Mouse (Mus musculus): ENCODE data around the gene Olfr10. TPM values are rescaled to one million over a fixed set of nuclear protein-coding genes. Genes with fewer than 3 reads are reported as not detected.

Olfr10 gene
- polyA plus RNA-seq (2017; shearing (Covaris generic)) = not detected

GRCm38 (mm10) chr11:49304441-49304840, at the start of gene Olfr10:
Gene Olfr10 (plus strand): TSS chr11:49304741.

GRCm38 (mm10) chr11:49278222-49278621, 26.3 kb upstream of the Olfr10 start, which contains the start of gene Olfr1393:
Gene Olfr1393 (plus strand): TSS chr11:49278304.

GRCm38 (mm10) chr11:49284982-49285381, 19.6 kb upstream of the Olfr10 start, which contains the start of gene Olfr1392:
Gene Olfr1392 (plus strand): TSS chr11:49285282.

GRCm38 (mm10) chr11:49322442-49322841, 17.9 kb downstream of the Olfr10 start, which contains the start of gene Olfr1391:
Gene Olfr1391 (plus strand): TSS chr11:49322742.

GRCm38 (mm10) chr11:49334888-49335287, 30.3 kb downstream of the Olfr10 start, which contains the start of gene Olfr1390:
Gene Olfr1390 (plus strand): TSS chr11:49335188.

Other genes with a start within 250 kb of the Olfr10 start
- 187 TPM for gene Tgtp2, start 240.5 kb upstream of the Olfr10 start, polyA plus RNA-seq (2017; shearing (Covaris generic))
- gene Ifi47, start 228.2 kb upstream of the Olfr10 start, polyA plus RNA-seq (2017; shearing (Covaris generic)) = 241 TPM
- 0.15 TPM for gene Olfr1396, start 189.9 kb upstream of the Olfr10 start, polyA plus RNA-seq (2017; shearing (Covaris generic))
- not detected for gene Olfr1395, start 162.5 kb upstream of the Olfr10 start, polyA plus RNA-seq (2017; shearing (Covaris generic))
- gene Olfr1394, start 150.4 kb upstream of the Olfr10 start, polyA plus RNA-seq (2017; shearing (Covaris generic)) = not detected
- not detected for gene Btnl9, start 117.6 kb upstream of the Olfr10 start, polyA plus RNA-seq (2017; shearing (Covaris generic))
- gene Zfp62, start 101.4 kb upstream of the Olfr10 start, polyA plus RNA-seq (2017; shearing (Covaris generic)) = 57.7 TPM
- gene Mgat1, start 60.5 kb upstream of the Olfr10 start, polyA plus RNA-seq (2017; shearing (Covaris generic)) = 28.7 TPM
- not detected for gene Olfr1393, start 26.4 kb upstream of the Olfr10 start, polyA plus RNA-seq (2017; shearing (Covaris generic))
- not detected for gene Olfr1392, start 19.5 kb upstream of the Olfr10 start, polyA plus RNA-seq (2017; shearing (Covaris generic))
- gene Olfr1391, start 18.0 kb downstream of the Olfr10 start, polyA plus RNA-seq (2017; shearing (Covaris generic)) = not detected
- gene Olfr1390, start 30.4 kb downstream of the Olfr10 start, polyA plus RNA-seq (2017; shearing (Covaris generic)) = not detected
- not detected for gene Olfr1389, start 118.3 kb downstream of the Olfr10 start, polyA plus RNA-seq (2017; shearing (Covaris generic))
- 0.15 TPM for gene Olfr1388, start 131.9 kb downstream of the Olfr10 start, polyA plus RNA-seq (2017; shearing (Covaris generic))
- not detected for gene Olfr1387, start 150.6 kb downstream of the Olfr10 start, polyA plus RNA-seq (2017; shearing (Covaris generic))
- not detected for gene Olfr1386, start 160.3 kb downstream of the Olfr10 start, polyA plus RNA-seq (2017; shearing (Covaris generic))
- gene Olfr1385, start 184.3 kb downstream of the Olfr10 start, polyA plus RNA-seq (2017; shearing (Covaris generic)) = 0.20 TPM
- gene Olfr1384, start 202.0 kb downstream of the Olfr10 start, polyA plus RNA-seq (2017; shearing (Covaris generic)) = not detected
- gene Olfr1383, start 214.9 kb downstream of the Olfr10 start, polyA plus RNA-seq (2017; shearing (Covaris generic)) = not detected
- not detected for gene Olfr1382, start 223.5 kb downstream of the Olfr10 start, polyA plus RNA-seq (2017; shearing (Covaris generic))
- gene Olfr1381, start 238.7 kb downstream of the Olfr10 start, polyA plus RNA-seq (2017; shearing (Covaris generic)) = not detected